Mouse (Mus musculus) olfactory bulb, adult 2 months (tissue): Measurements from ENCODE around the gene Shprh. TPM values are rescaled to one million over a fixed set of nuclear protein-coding genes. Genes with fewer than 3 reads are reported as not detected.
"Not testable (repeated sequence)": the region's sequence is repeated elsewhere in the genome, so short reads cannot be mapped to it uniquely, and the experiment has no call there.

Experiments
- H3K27ac ChIP-seq: fragments of 200-500 bp; 2 replicates; pipeline ENCODE4 v1.5.1; 2012; ENCODE audit warnings: low read depth, low read length; ENCODE audit not compliant: insufficient read depth
- H3K4me1 ChIP-seq: fragments of 200-500 bp; 2 replicates; pipeline ENCODE4 v1.6.1; 2012; ENCODE audit warnings: low read length; ENCODE audit not compliant: control insufficient read depth, insufficient read depth
- H3K4me3 ChIP-seq: fragments of 200-500 bp; 2 replicates; pipeline ENCODE4 v1.5.1; 2012; ENCODE audit warnings: mild to moderate bottlenecking, low read depth, low read length, moderate library complexity; ENCODE audit not compliant: insufficient read depth
- CTCF ChIP-seq: fragments of 200-500 bp; IDR thresholded peaks from 2 replicates; pipeline ENCODE4 v1.5.1; 2012; ENCODE audit warnings: low read depth, mild to moderate bottlenecking, low read length, moderate library complexity; ENCODE audit not compliant: insufficient read depth
- POLR2A ChIP-seq: fragments of 200-500 bp; IDR thresholded peaks from 2 replicates; pipeline ENCODE4 v1.6.1; 2012; ENCODE audit warnings: mild to moderate bottlenecking, low read depth, low read length, moderate library complexity; ENCODE audit not compliant: insufficient read depth
- WGBS: fragments of 180-500 bp; shearing (Covaris S2); methylation state at CpG from one replicate; pipeline ENCODE4 v1.1.7; 2018; 5-methylcytosine and 5-hydroxymethylcytosine counted together
- polyA plus RNA-seq: library from polyadenylated mRNA; stranded (reverse); fragments of >200 nt; gene quantifications from 2 replicates; pipeline ENCODE4 v1.2.4, GENCODE M21; 2012; ENCODE audit warnings: low replicate concordance; ENCODE audit not compliant: missing spikeins, insufficient read depth, insufficient read length

Shprh gene
- polyA plus RNA-seq, 1 experiment: not detected

DNA sequence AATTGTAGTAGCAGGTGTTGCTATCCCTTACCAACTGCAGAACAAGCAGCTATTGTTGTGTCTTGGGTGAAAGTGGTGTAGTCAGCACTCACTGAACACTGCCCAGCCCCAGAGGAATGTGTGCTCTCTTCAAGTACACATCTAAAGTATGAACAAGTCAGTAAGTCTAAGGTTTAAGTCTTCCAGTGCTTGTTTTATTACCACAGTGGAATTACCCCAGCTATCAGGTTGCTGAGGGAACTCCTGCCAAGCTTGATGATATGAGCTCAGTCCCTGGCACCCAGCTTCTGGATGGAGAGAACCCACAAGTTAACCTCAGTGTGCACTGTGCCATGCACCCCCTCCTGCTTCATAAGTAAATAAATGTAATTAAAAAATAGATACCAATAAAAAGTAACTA, 23.3 kb downstream of the Shprh start:
- H3K27ac ChIP-seq: no peak overlapping the region
- no peaks in the 10 kb centered on the region for H3K4me1 ChIP-seq
- TF ChIP-seq POLR2A: no peak
- no peak for TF ChIP-seq CTCF
- no peak overlapping the region for H3K4me3 ChIP-seq

DNA sequence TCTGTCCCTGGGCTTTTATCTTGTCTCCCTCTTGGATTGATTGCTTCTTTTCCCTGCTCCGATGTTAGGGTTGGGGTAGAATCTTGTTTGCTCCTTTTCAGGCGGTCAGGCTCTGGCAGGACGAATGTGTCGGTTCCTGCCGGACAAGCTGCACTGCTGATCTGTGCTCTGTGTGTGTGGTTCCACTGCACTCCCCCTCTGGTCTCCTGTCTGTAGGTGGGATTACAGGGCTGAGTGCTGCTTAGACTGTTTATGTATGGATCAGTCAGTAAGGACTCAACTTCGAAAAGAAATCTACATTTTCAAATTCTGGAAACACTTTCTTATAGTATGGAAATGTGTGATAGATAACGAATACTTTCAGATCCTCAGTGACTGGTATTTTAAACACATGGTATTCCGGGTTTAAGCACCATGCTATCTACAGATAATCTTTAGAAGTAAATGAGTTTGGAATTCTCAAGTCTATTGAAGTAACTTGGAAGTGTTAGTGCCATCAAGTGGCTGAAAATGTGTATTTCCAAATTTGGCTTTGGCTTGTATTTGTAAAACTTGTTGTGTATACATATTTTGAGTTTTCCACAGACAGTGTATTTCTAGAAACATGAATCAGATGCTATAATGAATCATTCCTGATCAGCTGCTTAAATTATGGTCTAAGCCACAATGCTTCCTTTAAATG, 26.7 kb downstream of the Shprh start:
- no peak overlapping the region for H3K4me3 ChIP-seq
- TF ChIP-seq CTCF: no peak
- TF ChIP-seq POLR2A: no peak
- 76% methylated on average over 8 of the region's 8 CpGs for WGBS
- no peak overlapping the region for H3K27ac ChIP-seq
- no peaks in the 10 kb centered on the region for H3K4me1 ChIP-seq

DNA sequence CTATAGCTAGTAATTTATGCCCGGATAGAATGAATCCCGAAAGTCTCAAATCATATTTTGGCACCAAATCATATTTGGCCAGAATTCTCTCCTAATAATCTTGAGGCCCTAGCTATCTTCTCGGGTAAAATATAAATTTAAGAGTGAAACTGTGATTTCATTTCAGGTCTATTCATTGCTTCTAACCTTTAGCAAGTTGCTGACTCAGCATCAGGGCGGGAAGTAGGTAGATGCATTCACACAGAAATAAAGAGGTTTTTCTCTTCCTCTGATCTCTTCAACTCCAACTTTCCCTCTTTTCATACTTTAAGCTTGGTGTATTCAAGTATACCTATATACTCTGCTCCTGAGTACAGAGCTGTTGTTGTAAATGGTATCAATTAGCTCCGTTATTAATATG, 30.9 kb downstream of the Shprh start:
- TF ChIP-seq CTCF (no peak), POLR2A (no peak)
- WGBS: 86% methylated on average over 5 of the region's 5 CpGs

DNA sequence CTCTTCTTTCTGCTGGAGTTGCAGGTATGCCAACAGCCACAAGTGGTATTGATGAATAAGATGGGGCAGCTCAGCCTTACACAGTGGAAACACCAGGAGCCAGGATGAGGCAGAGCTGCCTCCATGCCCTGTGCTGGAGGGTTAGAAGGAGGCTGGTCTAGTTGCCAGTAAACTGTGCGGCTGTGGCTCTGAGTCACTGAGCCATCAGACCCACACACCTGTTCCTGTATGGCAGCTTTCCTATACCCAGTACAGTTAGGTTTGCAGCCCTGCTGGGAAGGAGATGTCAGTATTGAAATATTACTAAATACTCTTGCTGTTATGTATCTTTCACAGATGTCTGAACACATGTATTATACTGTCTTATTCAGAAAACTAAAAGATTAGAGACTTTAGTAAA, 48.1 kb downstream of the Shprh start:
- Histone ChIP-seq H3K27ac (no peak overlapping the region; the same call in 1 of the 2 replicates), H3K4me3 (no peak overlapping the region), H3K4me1 (peaks cover 3% of the 10 kb centered on the region; the same call in 1 of the 2 replicates)
- 43% methylated on average over 1 of the region's 1 CpGs for WGBS
- no peak for TF ChIP-seq POLR2A
- TF ChIP-seq CTCF: no peak

More for the DNA sequence above, 30.9 kb downstream of the Shprh start:
- Histone ChIP-seq H3K4me1 (no peaks in the 10 kb centered on the region), H3K4me3 (no peak overlapping the region), H3K27ac (no peak overlapping the region)

DNA sequence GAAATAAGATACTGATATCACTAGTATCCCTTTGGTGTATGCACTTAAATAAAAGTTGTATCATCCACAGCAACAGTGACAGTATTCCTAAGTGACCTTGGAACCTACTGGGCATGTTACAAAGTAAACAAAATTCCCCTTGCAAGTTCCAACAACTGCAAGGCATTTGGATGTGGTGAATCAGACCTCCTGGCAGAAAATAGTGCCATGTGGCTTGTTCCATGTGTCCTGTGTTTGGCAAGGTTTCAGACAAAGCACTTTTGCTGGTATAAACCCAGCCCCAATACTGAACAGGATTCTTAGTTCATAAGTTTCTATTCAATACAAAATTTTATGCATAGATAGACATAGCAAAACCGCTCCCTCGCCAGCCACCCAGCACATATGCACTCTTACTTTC, 49.1 kb downstream of the Shprh start:
- H3K4me3 ChIP-seq: no peak overlapping the region
- peaks cover 3% of the 10 kb centered on the region; the same call in 1 of the 2 replicates for H3K4me1 ChIP-seq
- 90% methylated on average over 2 of the region's 2 CpGs for WGBS
- H3K27ac ChIP-seq: no peak overlapping the region
- no peak for TF ChIP-seq POLR2A

DNA sequence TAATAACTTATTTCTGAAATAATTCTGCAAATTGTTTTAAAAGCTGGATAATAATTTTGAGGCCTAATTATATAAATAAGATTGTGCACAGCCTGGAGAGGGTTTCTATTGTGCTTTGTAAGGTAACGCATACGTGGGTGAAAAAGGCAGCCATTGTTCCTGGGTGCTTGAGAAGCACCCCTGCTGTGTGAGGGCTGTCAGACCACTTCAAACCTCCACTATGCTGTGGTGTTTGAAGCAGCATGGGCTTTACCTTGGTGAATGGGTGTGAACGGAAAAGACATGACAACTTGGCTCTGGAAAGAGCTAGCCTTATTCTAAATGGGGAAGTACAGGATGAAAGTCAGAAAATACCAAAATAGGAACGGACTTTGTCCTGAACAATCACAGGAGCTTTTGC, 50.8 kb downstream of the Shprh start:
- Histone ChIP-seq H3K4me3 (no peak overlapping the region), H3K4me1 (peaks cover 3% of the 10 kb centered on the region; the same call in 1 of the 2 replicates), H3K27ac (no peak overlapping the region)
- WGBS: 46% methylated on average over 4 of the region's 4 CpGs
- TF ChIP-seq CTCF (no peak), POLR2A (no peak)

DNA sequence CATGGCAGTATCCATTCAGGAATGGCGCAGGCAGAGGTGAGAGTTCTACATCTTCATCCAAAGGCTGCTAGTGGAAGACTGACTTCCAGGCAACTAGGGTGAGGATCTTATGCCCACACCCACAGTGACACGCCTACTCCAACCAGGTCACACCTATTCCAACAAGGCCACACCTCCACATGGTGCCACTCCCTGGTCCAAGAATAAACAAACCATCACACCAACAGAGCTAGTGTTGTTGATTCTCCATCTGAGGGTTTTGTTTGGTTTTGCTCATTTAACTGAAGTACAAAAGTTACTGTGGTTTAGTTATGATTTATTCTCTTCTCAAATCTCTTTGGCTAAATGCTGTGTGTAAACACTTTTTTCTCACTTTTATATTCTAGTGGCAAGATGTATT, 56.7 kb downstream of the Shprh start:
- not testable (repeated sequence) for H3K4me3 ChIP-seq, H3K4me1 ChIP-seq, H3K27ac ChIP-seq
- 93% methylated on average over 2 of the region's 2 CpGs for WGBS

DNA sequence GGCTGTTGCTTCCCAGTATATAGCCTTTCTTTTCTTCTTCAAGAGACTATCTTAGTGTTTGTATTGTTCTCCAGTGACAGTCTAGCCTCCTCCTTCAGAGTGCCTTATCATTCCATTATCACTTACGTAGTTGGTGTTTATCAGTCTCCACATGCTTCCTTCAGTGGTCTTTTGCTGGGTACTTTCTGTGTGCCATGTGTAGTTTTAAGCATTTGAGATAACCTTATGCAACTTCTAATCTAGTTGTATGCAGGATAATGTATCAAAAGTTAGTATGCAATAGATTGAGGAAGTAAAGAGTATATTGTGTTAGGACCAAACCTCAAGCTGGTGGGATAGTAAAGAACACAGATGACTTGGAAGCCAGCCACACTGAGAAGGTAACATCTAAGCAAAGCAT, 59.4 kb downstream of the Shprh start:
- TF ChIP-seq POLR2A: no peak
- Histone ChIP-seq H3K4me3 (no peak overlapping the region), H3K4me1 (no peaks in the 10 kb centered on the region), H3K27ac (no peak overlapping the region)
- 92% methylated on average over 1 of the region's 1 CpGs for WGBS

DNA sequence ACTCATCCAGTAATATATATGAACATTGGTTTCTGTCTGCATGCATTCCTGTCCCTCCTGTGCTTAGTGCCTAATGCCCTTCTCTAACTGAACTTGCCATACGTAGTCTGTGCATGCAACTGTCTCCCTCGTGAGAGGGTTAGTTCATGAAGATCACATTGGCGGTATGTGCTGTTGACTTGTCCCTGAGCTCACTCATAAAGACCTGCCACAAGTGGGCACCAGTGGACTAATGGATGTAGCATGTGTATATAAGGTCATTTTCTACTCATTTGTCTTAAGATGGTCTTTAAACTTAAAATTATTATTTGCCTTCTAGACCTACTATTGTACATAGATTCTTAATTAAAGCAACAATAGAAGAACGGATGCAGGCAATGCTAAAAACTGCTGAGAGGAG, 62.8 kb downstream of the Shprh start:
- Histone ChIP-seq H3K4me1 (no peaks in the 10 kb centered on the region), H3K4me3 (no peak overlapping the region), H3K27ac (no peak overlapping the region)
- no peak for TF ChIP-seq POLR2A
- no peak for TF ChIP-seq CTCF
- WGBS: 85% methylated on average over 4 of the region's 4 CpGs

DNA sequence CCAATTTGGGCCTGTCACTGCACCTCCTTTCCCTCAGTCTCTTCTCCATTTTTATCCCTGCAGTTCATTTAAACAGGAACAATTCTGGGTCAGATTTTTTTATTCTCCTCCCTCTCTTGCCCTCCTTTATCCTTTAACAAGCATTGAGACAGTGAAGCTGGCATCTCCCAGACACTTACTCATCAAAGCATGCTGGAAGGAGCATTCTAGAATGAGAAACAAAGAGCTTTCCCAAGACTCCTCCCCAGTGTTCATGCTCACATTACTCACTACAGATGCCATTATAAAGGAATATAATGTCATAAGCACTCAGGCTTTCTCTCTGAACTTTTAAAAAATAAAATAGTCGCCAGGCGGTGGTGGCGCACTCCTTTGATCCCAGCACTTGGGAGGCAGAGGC, 77.2 kb downstream of the Shprh start:
- no peaks in the 10 kb centered on the region for H3K4me1 ChIP-seq
- WGBS: 89% methylated on average over 3 of the region's 3 CpGs
- no peak for TF ChIP-seq CTCF
- TF ChIP-seq POLR2A: no peak
- no peak overlapping the region for H3K27ac ChIP-seq
- H3K4me3 ChIP-seq: no peak overlapping the region
